Mouse (Mus musculus): Measurements from ENCODE around the gene Gpm6a. TPM values are rescaled to one million over a fixed set of nuclear protein-coding genes. Genes with fewer than 3 reads are reported as not detected.

Gpm6a gene
- polyA plus RNA-seq, 1 experiment from 2014 or later: 18.2 TPM

- Histone ChIP-seq H3K9ac (replicated peaks; ENCODE audit: low read depth) (no peak overlapping the region), H3K27me3 (replicated peaks; ENCODE audit: insufficient read depth, low read length) (no peaks in the 10 kb centered on the region), H3K9me3 (ENCODE audit: low read length) (no peaks in the 10 kb centered on the region), H3K36me3 (ENCODE audit: insufficient read depth, low read length) (no peaks in the 10 kb centered on the region), H3K4me3 (ENCODE audit: low read depth, low read length) (no peak overlapping the region), H3K27ac (ENCODE audit: low read length) (no peak overlapping the region), H3K4me1 (ENCODE audit: insufficient read depth, low read depth, low read length) (no peaks in the 10 kb centered on the region), H3K4me2 (replicated peaks; ENCODE audit: low read depth, low read length) (no peak overlapping the region)
- ATAC-seq: no peak
- TF ChIP-seq EP300 (IDR thresholded peaks at IDR 0.05) (no peak), CTCF (IDR thresholded peaks at IDR 0.05) (no peak)
- no peak for DNase-seq (ENCODE audit: low spot score)
- WGBS: 56% methylated on average over 10 of the region's 10 CpGs
Measured at GRCm38 (mm10) chr8:55025851-55026660, 71.4 kb downstream of the Gpm6a start.

- H3K27me3 ChIP-seq (replicated peaks; ENCODE audit: insufficient read depth, low read length): no peaks in the 10 kb centered on the region
- TF ChIP-seq EP300 (IDR thresholded peaks at IDR 0.05) (no peak), CTCF (IDR thresholded peaks at IDR 0.05) (no peak)
Measured at GRCm38 (mm10) chr8:55026661-55027000, 72.0 kb downstream of the Gpm6a start.

GRCm38 (mm10) chr8:55028371-55028770 lies 73.7 kb downstream of the Gpm6a start:
- Histone ChIP-seq H3K9me3 (ENCODE audit: low read length) (no peaks in the 10 kb centered on the region), H3K27ac (ENCODE audit: low read length) (no peak overlapping the region), H3K4me2 (replicated peaks; ENCODE audit: low read depth, low read length) (no peak overlapping the region), H3K27me3 (replicated peaks; ENCODE audit: insufficient read depth, low read length) (no peaks in the 10 kb centered on the region), H3K4me3 (ENCODE audit: low read depth, low read length) (no peak overlapping the region), H3K36me3 (ENCODE audit: insufficient read depth, low read length) (no peaks in the 10 kb centered on the region), H3K4me1 (ENCODE audit: insufficient read depth, low read depth, low read length) (no peaks in the 10 kb centered on the region), H3K9ac (replicated peaks; ENCODE audit: low read depth) (no peak overlapping the region)
- TF ChIP-seq CTCF (IDR thresholded peaks at IDR 0.05): no peak
- TF ChIP-seq EP300 (IDR thresholded peaks at IDR 0.05): no peak
- ATAC-seq: no peak
- DNase-seq (ENCODE audit: low spot score): no peak
- 75% methylated on average over 2 of the region's 2 CpGs for WGBS

More at GRCm38 (mm10) chr8:55026661-55027000, 72.0 kb downstream of the Gpm6a start:
- Histone ChIP-seq H3K9ac (replicated peaks; ENCODE audit: low read depth) (no peak overlapping the region), H3K4me3 (ENCODE audit: low read depth, low read length) (no peak overlapping the region), H3K27ac (ENCODE audit: low read length) (no peak overlapping the region), H3K36me3 (ENCODE audit: insufficient read depth, low read length) (no peaks in the 10 kb centered on the region), H3K4me2 (replicated peaks; ENCODE audit: low read depth, low read length) (no peak overlapping the region), H3K9me3 (ENCODE audit: low read length) (no peaks in the 10 kb centered on the region), H3K4me1 (ENCODE audit: insufficient read depth, low read depth, low read length) (no peaks in the 10 kb centered on the region)
- no peak for ATAC-seq
- WGBS: 65% methylated on average over 2 of the region's 2 CpGs
- DNase-seq (ENCODE audit: low spot score): no peak

GRCm38 (mm10) chr8:55031099-55031498 lies 76.5 kb downstream of the Gpm6a start:
- no peak for DNase-seq (ENCODE audit: low spot score)
- ATAC-seq: no peak

GRCm38 (mm10) chr8:55034309-55034708 lies 79.7 kb downstream of the Gpm6a start:
- no peak overlapping the region for H3K9ac ChIP-seq (replicated peaks; ENCODE audit: low read depth)
- no peak for DNase-seq (ENCODE audit: low spot score)

More at GRCm38 (mm10) chr8:55031099-55031498, 76.5 kb downstream of the Gpm6a start:
- H3K9me3 ChIP-seq (ENCODE audit: low read length): no peaks in the 10 kb centered on the region
- H3K36me3 ChIP-seq (ENCODE audit: insufficient read depth, low read length): no peaks in the 10 kb centered on the region
- no peak overlapping the region for H3K27ac ChIP-seq (ENCODE audit: low read length)
- TF ChIP-seq CTCF (IDR thresholded peaks at IDR 0.05) (no peak), EP300 (IDR thresholded peaks at IDR 0.05) (no peak)
- H3K4me3 ChIP-seq (ENCODE audit: low read depth, low read length): no peak overlapping the region
- H3K4me1 ChIP-seq (ENCODE audit: insufficient read depth, low read depth, low read length): no peaks in the 10 kb centered on the region
- no peak overlapping the region for H3K9ac ChIP-seq (replicated peaks; ENCODE audit: low read depth)
- H3K27me3 ChIP-seq (replicated peaks; ENCODE audit: insufficient read depth, low read length): no peaks in the 10 kb centered on the region
- no peak overlapping the region for H3K4me2 ChIP-seq (replicated peaks; ENCODE audit: low read depth, low read length)

GRCm38 (mm10) chr8:55035416-55035815 lies 80.8 kb downstream of the Gpm6a start:
- ATAC-seq: no peak
- Histone ChIP-seq H3K27me3 (replicated peaks; ENCODE audit: insufficient read depth, low read length) (no peaks in the 10 kb centered on the region), H3K4me3 (ENCODE audit: low read depth, low read length) (no peak overlapping the region), H3K9ac (replicated peaks; ENCODE audit: low read depth) (no peak overlapping the region), H3K4me1 (ENCODE audit: insufficient read depth, low read depth, low read length) (no peaks in the 10 kb centered on the region), H3K36me3 (ENCODE audit: insufficient read depth, low read length) (no peaks in the 10 kb centered on the region), H3K4me2 (replicated peaks; ENCODE audit: low read depth, low read length) (no peak overlapping the region), H3K27ac (ENCODE audit: low read length) (no peak overlapping the region), H3K9me3 (ENCODE audit: low read length) (no peaks in the 10 kb centered on the region)
- no peak for DNase-seq (ENCODE audit: low spot score)
- TF ChIP-seq CTCF (IDR thresholded peaks at IDR 0.05) (no peak), EP300 (IDR thresholded peaks at IDR 0.05) (no peak)

More at GRCm38 (mm10) chr8:55034309-55034708, 79.7 kb downstream of the Gpm6a start:
- Histone ChIP-seq H3K4me1 (ENCODE audit: insufficient read depth, low read depth, low read length) (no peaks in the 10 kb centered on the region), H3K27ac (ENCODE audit: low read length) (no peak overlapping the region), H3K4me2 (replicated peaks; ENCODE audit: low read depth, low read length) (no peak overlapping the region), H3K9me3 (ENCODE audit: low read length) (no peaks in the 10 kb centered on the region), H3K27me3 (replicated peaks; ENCODE audit: insufficient read depth, low read length) (no peaks in the 10 kb centered on the region), H3K4me3 (ENCODE audit: low read depth, low read length) (no peak overlapping the region), H3K36me3 (ENCODE audit: insufficient read depth, low read length) (no peaks in the 10 kb centered on the region)
- WGBS: 7% methylated on average over 1 of the region's 1 CpGs
- no peak for TF ChIP-seq EP300 (IDR thresholded peaks at IDR 0.05)
- ATAC-seq: no peak
